Mouse (Mus musculus) cerebellum, adult 2 months (tissue): ENCODE results near the gene Tfam.

Experiments
- CTCF ChIP-seq: fragments of 200-500 bp; IDR thresholded peaks from 2 replicates; pipeline ENCODE4 v1.5.1; 2011; ENCODE audit warnings: low read depth, mild to moderate bottlenecking, control low read depth, low read length, moderate library complexity, borderline replicate concordance; ENCODE audit not compliant: insufficient read depth
- POLR2A ChIP-seq: fragments of 200-500 bp; IDR thresholded peaks from 2 replicates; pipeline ENCODE4 v1.6.1; 2011; ENCODE audit warnings: low read length, control low read depth, borderline replicate concordance; ENCODE audit not compliant: insufficient read depth

DNA sequence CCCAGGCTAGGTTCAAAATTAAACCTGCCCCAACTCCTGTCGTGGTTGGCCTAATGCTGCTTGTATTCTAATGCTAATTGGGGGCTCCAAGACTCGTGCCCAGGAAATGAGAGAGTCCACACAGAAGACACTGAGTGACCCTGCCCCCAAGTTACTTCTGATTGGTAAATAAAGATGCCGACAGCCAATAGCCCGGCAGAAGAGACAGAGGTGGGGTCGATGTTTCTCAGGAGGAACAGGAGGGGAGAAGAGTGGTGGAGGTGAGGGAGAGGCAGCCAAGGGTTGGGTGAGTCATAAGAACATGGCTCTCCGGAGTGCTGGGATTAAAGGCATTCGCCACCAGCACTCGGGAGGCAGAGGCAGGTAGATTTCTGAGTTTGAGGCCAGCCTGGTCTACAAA, 61.7 kb downstream of the Tfam start:
- TF ChIP-seq CTCF (no peak), POLR2A (no peak)
